Mouse (Mus musculus): ENCODE results near the gene Sept6. TPM values are rescaled to one million over a fixed set of nuclear protein-coding genes. Genes with fewer than 3 reads are reported as not detected.

The Sept6 gene
- polyA plus RNA-seq, 1 experiment from 2014 or later, result 40.0 TPM

Other genes with a start within 250 kb of the Sept6 start
- gene Slc25a43, start 248.1 kb downstream of the Sept6 start, polyA plus RNA-seq (2015; fragmentation: Nextera tagmentation; extraction: Ambion mirVana), result 1.7 and 2.1 TPM in 2 replicates
- 481 and 518 TPM in 2 replicates for gene Slc25a5, start 196.1 kb downstream of the Sept6 start, polyA plus RNA-seq (2015; fragmentation: Nextera tagmentation; extraction: Ambion mirVana)
- gene Ube2a, start 117.9 kb downstream of the Sept6 start, polyA plus RNA-seq (2015; fragmentation: Nextera tagmentation; extraction: Ambion mirVana), result 132 and 136 TPM in 2 replicates
- gene C330007P06Rik, start 117.7 kb downstream of the Sept6 start, polyA plus RNA-seq (2015; fragmentation: Nextera tagmentation; extraction: Ambion mirVana), result 37.5 and 39.6 TPM in 2 replicates
- gene Nkrf, start 88.9 kb downstream of the Sept6 start, polyA plus RNA-seq (2015; fragmentation: Nextera tagmentation; extraction: Ambion mirVana), result 1.5 TPM in 2 replicates
- gene Sowahd, start 57.1 kb upstream of the Sept6 start, polyA plus RNA-seq (2015; fragmentation: Nextera tagmentation; extraction: Ambion mirVana), result not detected in 2 replicates
- gene Rpl39, start 93.6 kb upstream of the Sept6 start, polyA plus RNA-seq (2015; fragmentation: Nextera tagmentation; extraction: Ambion mirVana), result 601 and 648 TPM in 2 replicates
- gene Upf3b, start 118.5 kb upstream of the Sept6 start, polyA plus RNA-seq (2015; fragmentation: Nextera tagmentation; extraction: Ambion mirVana), result 23.4 and 24.4 TPM in 2 replicates
- 16.7 and 17.4 TPM in 2 replicates for gene Nkap, start 135.0 kb upstream of the Sept6 start, polyA plus RNA-seq (2015; fragmentation: Nextera tagmentation; extraction: Ambion mirVana)
- not detected in 2 replicates for gene Akap14, start 177.0 kb upstream of the Sept6 start, polyA plus RNA-seq (2015; fragmentation: Nextera tagmentation; extraction: Ambion mirVana)
- gene Ndufa1, start 199.4 kb upstream of the Sept6 start, polyA plus RNA-seq (2015; fragmentation: Nextera tagmentation; extraction: Ambion mirVana), result 454 and 456 TPM in 2 replicates
- gene Rnf113a1, start 199.5 kb upstream of the Sept6 start, polyA plus RNA-seq (2015; fragmentation: Nextera tagmentation; extraction: Ambion mirVana), result 12.4 and 14.1 TPM in 2 replicates
- gene Gm9, start 219.2 kb upstream of the Sept6 start, polyA plus RNA-seq (2015; fragmentation: Nextera tagmentation; extraction: Ambion mirVana), result not detected in 2 replicates
- gene Rhox1, start 230.5 kb upstream of the Sept6 start, polyA plus RNA-seq (2015; fragmentation: Nextera tagmentation; extraction: Ambion mirVana), result not detected in 2 replicates